Mouse (Mus musculus) layer of hippocampus, adult 8-10 months (tissue): ENCODE results near the gene Masp2. TPM values are rescaled to one million over a fixed set of nuclear protein-coding genes. Genes with fewer than 3 reads are reported as not detected.

Experiments
- total RNA-seq, 4 experiments: library from RNA; stranded (reverse); gene quantifications; 2 replicates each; pipeline ENCODE4 v1.2.4; 2022

Masp2 gene
- total RNA-seq, 4 experiments from 2014 or later: 1.1 to 5.5 (median 2.9) TPM

Other genes with a start within 250 kb of the Masp2 start
- 1 to 10 TPM; 7.9 to 8.5 (median 8.2) TPM for gene Ubiad1, start 157.8 kb upstream of the Masp2 start, total RNA-seq
- gene Mtor, start 153.9 kb upstream of the Masp2 start, total RNA-seq: 10 to 100 TPM; 84.8 to 92.8 (median 86.8) TPM
- 1 to 10 TPM in 2 of 4 experiments, under 1 TPM in 1, not detected in 1; 0.33 to 1.2 (median 1.0) TPM for gene Angptl7, start 102.1 kb upstream of the Masp2 start, total RNA-seq
- gene Exosc10, start 44.1 kb upstream of the Masp2 start, total RNA-seq: 10 to 100 TPM; 50.1 to 52.6 (median 50.3) TPM
- gene Srm, start 11.1 kb upstream of the Masp2 start, total RNA-seq: 10 to 100 TPM; 66.5 to 78.3 (median 72.2) TPM
- 100 to 1,000 TPM; 172 to 235 (median 219) TPM for gene Tardbp, start 24.5 kb downstream of the Masp2 start, total RNA-seq
- gene Gm572, start 40.8 kb downstream of the Masp2 start, total RNA-seq: not detected
- gene Casz1, start 201.9 kb downstream of the Masp2 start, total RNA-seq: under 1 TPM; 0.61 to 0.80 (median 0.63) TPM